Mouse (Mus musculus) frontal cortex, postnatal 10 days (tissue): ENCODE measurements around the gene Zfp827.
"Not testable (repeated sequence)": the region's sequence is repeated elsewhere in the genome, so short reads cannot be mapped to it uniquely, and the experiment has no call there.

ENCODE experiments used
- DNase-seq, 2 experiments: peaks; one replicate each; pipeline ENCODE4 v3.0.0; 2022; ENCODE audit warnings: low spot score in 2 of 2, mixed read lengths in 1 of 2

Gene Zfp827

DNA sequence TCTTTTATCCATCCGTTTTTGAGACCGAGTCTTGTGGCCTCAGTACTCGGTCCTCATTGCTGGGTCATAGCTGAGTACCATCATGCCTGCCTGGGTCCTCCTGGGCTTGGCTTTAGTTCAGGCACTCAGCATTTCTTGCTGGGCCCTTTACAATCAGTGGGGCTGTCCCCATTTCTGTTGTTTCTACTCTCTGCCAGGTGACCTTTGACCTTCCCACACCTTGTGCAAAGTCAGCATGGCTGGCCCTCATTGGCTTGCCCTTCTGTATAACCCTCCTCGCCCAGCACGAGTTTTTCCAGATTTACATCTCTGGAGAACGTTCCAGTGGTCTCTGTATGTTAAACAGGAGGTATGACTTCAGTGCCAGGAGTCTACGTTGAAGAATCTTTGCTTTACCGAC lies 83.2 kb downstream of the Zfp827 start:
- DNase-seq, result no peak

DNA sequence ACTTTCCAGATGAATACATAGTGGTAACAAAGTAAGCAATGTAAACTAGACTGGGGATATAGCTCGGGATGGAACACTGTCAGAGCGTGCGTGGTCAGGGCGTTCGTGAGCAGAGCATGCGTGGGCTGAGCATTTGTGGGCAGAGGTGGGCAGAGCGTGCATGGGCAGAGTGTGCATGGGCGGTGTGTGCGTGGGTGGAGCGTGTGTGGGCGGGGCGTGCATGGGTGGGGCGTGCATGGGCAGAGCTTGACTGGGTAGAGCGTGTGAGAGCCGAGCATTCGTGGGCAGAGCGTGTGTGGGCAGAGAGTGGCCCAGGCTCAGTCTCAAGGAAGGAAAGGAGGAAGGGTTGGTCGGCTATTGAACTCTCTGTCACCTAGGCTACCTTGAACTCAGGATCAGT lies 84.2 kb downstream of the Zfp827 start:
- DNase-seq, result no peak

- no peak for DNase-seq
These were observed 85.3 kb downstream of the Zfp827 start for GRCm38 (mm10) chr8:79113533-79113932.

- DNase-seq, result no peak
These were observed 86.3 kb downstream of the Zfp827 start for GRCm38 (mm10) chr8:79114561-79114960.

- DNase-seq, result no peak
These were observed 88.2 kb downstream of the Zfp827 start for GRCm38 (mm10) chr8:79116436-79116835.

GRCm38 (mm10) chr8:79117711-79118110 lies 89.5 kb downstream of the Zfp827 start:
- DNase-seq, result no peak

DNA sequence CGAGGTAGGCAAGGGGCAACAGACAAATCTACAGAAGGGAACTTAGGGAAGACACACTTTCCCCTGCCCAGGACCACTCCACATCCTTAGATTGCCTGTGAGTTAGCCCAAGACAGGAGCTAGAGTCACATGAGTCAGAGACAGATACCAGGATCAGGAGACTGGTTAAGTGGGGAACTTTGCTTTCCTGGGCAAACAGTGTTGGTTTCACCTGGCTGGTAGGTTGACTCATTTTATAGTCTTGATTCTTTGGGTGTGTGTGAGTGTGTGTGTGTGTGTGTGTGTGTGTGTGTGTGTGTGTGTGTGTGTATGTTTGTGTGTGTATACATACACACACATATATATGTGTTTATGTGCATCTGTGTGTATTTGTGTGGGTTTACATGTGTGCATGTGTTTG lies 93.4 kb downstream of the Zfp827 start:
- no peak for DNase-seq

DNA sequence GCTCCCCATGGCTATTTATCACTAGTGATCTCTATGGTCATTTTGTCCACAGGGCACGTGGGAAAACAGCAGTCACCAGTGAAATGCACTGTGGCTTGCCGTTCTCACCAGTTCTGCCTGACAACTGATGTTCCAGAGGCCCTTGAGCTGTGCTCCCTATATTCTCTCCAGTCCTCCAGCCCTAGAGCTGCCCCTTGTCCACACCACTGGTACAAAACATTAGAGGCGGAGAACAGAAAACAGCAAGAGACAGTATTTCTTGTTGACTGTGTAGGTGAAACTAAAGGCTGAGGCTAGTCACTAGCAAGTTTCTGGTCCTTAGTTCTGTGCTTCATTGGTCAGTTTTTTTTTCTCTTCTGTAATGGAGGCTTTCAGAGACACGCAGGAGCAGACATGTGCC lies 96.0 kb downstream of the Zfp827 start:
- no peak for DNase-seq

DNA sequence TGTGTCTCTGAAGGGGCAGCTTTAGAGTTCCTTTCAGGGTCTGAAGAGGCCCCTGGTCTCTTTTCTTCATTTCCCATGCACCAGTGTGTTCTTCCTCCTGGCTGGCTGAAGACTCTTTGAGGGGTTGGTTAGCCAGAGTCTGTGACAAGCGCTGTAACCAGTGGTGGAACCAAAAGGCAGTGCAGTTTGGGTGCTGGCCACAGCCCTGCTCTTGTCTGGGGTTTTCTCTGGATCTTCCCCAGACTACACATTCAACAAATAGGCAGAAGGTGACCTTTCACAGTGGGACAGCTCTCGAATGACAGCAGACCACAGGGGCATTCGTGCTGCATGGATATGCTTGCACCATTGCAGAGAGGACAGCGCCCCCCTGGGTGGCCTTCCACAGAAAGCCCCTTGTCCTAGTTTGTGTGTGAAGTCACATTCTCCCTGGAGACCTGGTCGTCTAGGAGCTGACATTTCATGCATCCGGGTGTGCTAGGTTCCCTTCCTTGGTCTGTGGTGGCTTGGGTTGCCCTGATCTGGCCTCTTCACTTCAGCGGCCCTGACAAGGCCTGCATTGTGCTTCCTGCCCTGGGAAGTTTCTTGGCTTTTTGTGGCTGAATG lies 99.1 kb downstream of the Zfp827 start:
- DNase-seq, result no peak

DNA sequence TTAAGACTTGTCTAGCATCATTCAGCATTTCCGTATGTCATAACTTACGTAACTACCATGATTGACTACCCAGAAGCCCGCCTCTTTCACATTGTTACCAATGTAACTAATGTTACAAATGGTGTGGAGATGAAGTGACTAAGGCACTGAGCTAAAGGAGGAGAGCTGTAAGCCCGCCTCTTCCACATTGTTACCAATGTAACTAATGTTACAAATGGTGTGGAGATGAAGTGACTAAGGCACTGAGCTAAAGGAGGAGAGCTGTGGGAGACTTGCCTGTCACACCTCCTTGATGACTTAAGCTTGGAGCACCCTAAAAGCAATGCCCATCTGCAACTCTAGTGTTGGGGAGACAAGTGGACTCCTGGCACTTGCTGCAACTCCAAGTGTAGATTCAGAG lies 100.3 kb downstream of the Zfp827 start:
- DNase-seq, result not testable (repeated sequence)

- DNase-seq, result no peak
These were observed 111.4 kb downstream of the Zfp827 start for GRCm38 (mm10) chr8:79139614-79140013.

DNA sequence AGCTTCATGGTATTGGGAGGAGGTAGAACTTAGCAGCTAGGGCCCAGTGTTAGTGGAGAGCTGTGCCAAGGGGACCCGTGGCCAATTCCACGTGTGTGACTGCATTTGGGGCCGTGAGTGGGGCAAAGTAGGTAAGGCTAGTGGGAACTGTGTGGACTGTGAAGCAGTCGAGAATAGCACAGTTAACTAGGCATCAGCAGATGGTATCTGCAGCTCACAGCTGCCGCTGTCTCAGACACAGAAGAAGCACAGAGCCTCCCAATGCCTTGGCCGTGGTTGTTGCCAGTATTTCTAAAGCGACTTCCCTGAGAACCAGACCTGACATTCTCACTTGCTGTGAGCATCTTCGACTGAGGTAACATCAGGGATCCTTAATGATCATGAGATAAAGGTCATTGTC lies 112.7 kb downstream of the Zfp827 start:
- DNase-seq, result peak; percentile 42 to 52

DNA sequence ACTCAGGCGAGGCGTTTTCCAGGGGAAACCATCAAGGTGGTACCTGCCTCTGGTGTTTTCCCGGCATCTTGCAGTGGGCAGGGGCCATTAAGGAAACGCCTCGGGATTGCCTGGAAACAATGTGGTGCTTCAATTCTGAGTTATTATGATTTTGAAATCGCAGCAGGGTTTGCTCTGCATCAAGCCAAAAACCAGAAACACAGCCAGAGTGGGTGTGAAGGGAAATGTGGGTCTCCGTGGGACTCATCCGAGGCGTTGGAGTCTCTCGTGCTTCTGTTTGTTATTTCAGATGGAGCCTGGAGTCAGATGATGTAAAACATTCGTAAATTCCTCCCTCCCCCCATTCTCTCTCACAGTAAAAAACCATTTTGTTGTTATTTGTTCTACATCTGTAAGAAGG lies 113.4 kb downstream of the Zfp827 start:
- no peak for DNase-seq

- DNase-seq, result no peak
These were observed 115.5 kb downstream of the Zfp827 start for GRCm38 (mm10) chr8:79143729-79144128.

GRCm38 (mm10) chr8:79145210-79145609 lies 117.0 kb downstream of the Zfp827 start:
- peak in 1 of 2 experiments; percentile 28 for DNase-seq

DNA sequence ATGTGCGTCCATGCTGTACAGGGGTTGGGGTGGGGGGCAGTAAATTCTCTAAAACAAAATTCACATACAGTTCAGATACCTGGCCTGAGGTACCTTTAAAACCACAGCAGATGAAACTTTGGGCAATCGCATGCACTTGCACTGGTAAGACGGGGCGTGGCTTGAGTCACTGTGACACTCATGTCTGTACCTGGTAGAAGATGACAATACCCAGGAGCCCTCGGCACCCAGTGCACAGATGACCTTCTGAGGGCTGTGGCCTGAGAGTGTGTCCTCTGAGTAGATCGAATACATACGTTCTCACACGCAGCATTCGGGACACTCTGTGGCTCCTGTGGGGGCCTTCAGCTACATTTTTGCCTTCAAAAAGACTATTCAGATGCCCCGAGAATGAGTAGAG lies 117.4 kb downstream of the Zfp827 start:
- DNase-seq, result no peak

- no peak for DNase-seq
These were observed 120.6 kb downstream of the Zfp827 start for GRCm38 (mm10) chr8:79148799-79149198.

- DNase-seq, result no peak
These were observed 121.6 kb downstream of the Zfp827 start for GRCm38 (mm10) chr8:79149880-79150279.

GRCm38 (mm10) chr8:79150544-79151192 lies 122.4 kb downstream of the Zfp827 start:
- no peak for DNase-seq

DNA sequence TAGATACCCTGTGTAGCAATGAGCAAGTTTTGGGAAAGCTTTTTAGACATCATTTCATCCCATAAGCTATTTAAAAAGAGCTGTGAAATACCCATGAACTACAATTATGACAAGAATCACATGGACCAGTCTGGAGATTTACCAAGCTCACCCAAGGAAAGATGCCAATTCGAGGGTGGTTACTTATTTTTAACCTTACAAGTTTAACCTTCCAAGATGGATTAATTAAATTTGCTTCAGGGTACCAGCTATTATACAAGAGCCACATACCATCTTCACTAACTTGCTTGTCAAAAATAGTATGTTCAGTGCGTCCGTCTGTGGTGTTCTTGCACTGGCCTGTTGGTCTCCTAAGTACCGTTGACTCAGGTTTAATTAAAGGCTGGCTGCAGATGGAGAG lies 123.4 kb downstream of the Zfp827 start:
- DNase-seq, result no peak

DNA sequence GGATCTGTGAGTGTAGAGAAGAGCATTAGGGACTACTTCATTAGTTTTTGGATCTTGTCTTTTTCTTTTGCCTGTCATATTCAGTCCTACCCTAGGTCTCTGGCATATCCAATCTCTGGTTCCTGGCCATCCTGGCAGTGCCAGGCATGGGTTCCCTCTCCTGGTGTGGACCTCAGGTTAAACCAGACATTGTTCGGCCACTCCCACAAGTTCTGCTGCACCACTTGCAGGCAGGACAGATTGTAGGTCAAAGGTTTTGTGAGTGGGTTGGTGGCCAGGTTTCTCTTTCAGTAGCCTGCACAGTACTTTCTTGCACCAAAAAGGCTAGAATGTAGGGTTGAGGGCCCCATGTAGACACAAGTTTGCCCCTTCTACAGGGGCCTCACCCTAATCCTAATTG lies 125.0 kb downstream of the Zfp827 start:
- DNase-seq, result no peak

GRCm38 (mm10) chr8:79153637-79154036 lies 125.4 kb downstream of the Zfp827 start:
- no peak for DNase-seq

DNA sequence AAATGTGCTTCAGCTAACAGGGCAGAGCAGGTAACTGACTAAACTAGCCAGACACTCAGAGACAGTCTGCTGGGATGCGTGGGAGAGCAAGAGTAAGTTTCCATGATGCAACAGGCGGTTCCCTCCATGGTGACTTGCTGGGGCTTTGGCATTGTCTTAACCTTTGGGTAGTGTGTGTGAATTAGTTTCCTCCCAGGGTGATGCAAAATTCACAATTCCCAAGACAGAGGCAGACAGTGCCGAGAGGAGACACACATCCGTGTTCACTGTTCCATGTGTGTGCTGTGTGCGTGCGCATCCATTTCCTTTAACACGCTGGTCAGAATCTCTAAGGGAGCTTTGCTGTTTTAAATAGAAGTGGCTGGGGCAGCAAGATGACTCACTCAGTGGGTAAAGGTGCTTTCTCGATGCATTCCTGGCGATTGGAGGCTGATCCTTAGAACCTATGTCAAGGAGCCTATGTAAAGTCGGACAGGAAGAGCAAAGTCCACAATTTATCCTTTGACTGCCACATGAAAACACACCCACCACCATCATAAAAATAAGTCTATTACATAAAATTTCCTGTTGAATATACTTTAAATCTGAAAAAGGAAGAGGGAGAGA lies 127.4 kb downstream of the Zfp827 start:
- no peak for DNase-seq
